Mouse (Mus musculus) kidney, postnatal 0 days (tissue): ENCODE results near the gene Zfp493. TPM values are rescaled to one million over a fixed set of nuclear protein-coding genes. Genes with fewer than 3 reads are reported as not detected.
"Not testable (repeated sequence)": the region's sequence is repeated elsewhere in the genome, so short reads cannot be mapped to it uniquely, and the experiment has no call there.

ENCODE experiments used
- ATAC-seq: fragments of 200-750 bp; cut with Nextera tagmentation; replicated peaks from 2 replicates; pipeline ENCODE4 v1.8.0; 2017; ENCODE audit warnings: low read depth, moderate number of reproducible peaks, moderate TSS enrichment, moderate library complexity; ENCODE audit not compliant: low FRiP score
- DNase-seq: peaks from one replicate; pipeline ENCODE4 v3.0.0-alpha.2; 2016; ENCODE audit warnings: low spot score
- H3K27ac ChIP-seq: fragments of 300-500 bp; sonication (generic); 2 replicates; pipeline ENCODE4 v1.5.1; 2014; ENCODE audit warnings: mild to moderate bottlenecking
- H3K27me3 ChIP-seq: fragments of 300-500 bp; sonication (generic); 2 replicates; pipeline ENCODE4 v1.6.1; 2014; ENCODE audit warnings: low read length, mixed read lengths; ENCODE audit not compliant: insufficient read depth
- H3K36me3 ChIP-seq: fragments of 300-500 bp; sonication (generic); 2 replicates; pipeline ENCODE4 v1.6.1; 2014; ENCODE audit warnings: low read length, mixed read lengths; ENCODE audit not compliant: insufficient read depth
- H3K4me1 ChIP-seq: fragments of 300-500 bp; sonication (generic); replicated peaks from 2 replicates; pipeline ENCODE4 v1.6.1; 2014; ENCODE audit warnings: antibody characterized with exemption, low read length, mixed read lengths; ENCODE audit not compliant: insufficient read depth
- H3K4me2 ChIP-seq: fragments of 300-500 bp; sonication (generic); 2 replicates; pipeline ENCODE4 v1.6.1; 2014; ENCODE audit warnings: mild to moderate bottlenecking, low read length, moderate library complexity, mixed read lengths
- H3K4me3 ChIP-seq: fragments of 300-500 bp; sonication (generic); replicated peaks from 2 replicates; pipeline ENCODE4 v1.5.1; 2014; ENCODE audit warnings: low read depth, low read length
- H3K9ac ChIP-seq: fragments of 300-500 bp; sonication (generic); 2 replicates; pipeline ENCODE4 v1.6.1; 2014; ENCODE audit warnings: low read depth, low read length
- H3K9me3 ChIP-seq: fragments of 300-500 bp; sonication (generic); replicated peaks from 2 replicates; pipeline ENCODE4 v1.6.1; 2016; ENCODE audit warnings: low read length, inconsistent platforms, mixed read lengths
- CTCF ChIP-seq: IDR thresholded peaks from 2 replicates; pipeline ENCODE4 v1.5.1; 2016; ENCODE audit warnings: antibody characterized with exemption, low read depth, mild to moderate bottlenecking, moderate library complexity
- WGBS: fragments of 180-500 bp; shearing (Covaris S2); extraction: QIAGEN DNeasy Blood & Tissue Kit; methylation state at CpG from one replicate; pipeline ENCODE4 v1.1.7; 2014; 5-methylcytosine and 5-hydroxymethylcytosine counted together
- polyA plus RNA-seq: library from polyadenylated mRNA; unstranded; fragments of >200 nt; fragmentation: Nextera tagmentation; extraction: Ambion mirVana; gene quantifications from 2 replicates; pipeline ENCODE4 v1.2.1, GENCODE M21; 2015

The Zfp493 gene
- polyA plus RNA-seq, 1 experiment from 2014 or later = 1.6 TPM

DNA sequence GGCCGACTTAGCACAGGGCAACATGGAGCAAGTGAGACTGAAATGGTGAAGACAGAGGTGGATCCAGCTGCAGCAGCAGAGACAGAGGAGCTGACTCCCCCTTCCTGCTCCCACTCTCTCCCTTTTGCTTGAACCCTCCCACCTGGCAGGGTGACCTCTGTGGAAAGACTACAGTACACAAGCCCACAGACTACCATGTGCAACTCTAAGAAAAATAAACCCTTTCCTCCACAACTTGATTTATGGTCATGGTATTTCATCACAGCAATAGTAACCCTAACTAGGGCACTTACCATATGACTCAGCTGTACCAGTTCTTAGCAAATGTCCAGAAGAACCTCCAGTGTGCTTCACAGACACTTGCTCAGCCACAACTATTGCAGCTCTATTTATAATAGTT, 19.5 kb upstream of the Zfp493 start:
- Histone ChIP-seq H3K4me2 (no peak overlapping the region), H3K9me3 (no peaks in the 10 kb centered on the region), H3K27me3 (no peaks in the 10 kb centered on the region), H3K4me1 (no peaks in the 10 kb centered on the region), H3K27ac (no peak overlapping the region), H3K36me3 (no peaks in the 10 kb centered on the region), H3K9ac (no peak overlapping the region), H3K4me3 (no peak overlapping the region)
- ATAC-seq = no peak
- no peak for TF ChIP-seq CTCF
- no peak for DNase-seq
- 61% methylated on average over 1 of the region's 1 CpGs for WGBS

DNA sequence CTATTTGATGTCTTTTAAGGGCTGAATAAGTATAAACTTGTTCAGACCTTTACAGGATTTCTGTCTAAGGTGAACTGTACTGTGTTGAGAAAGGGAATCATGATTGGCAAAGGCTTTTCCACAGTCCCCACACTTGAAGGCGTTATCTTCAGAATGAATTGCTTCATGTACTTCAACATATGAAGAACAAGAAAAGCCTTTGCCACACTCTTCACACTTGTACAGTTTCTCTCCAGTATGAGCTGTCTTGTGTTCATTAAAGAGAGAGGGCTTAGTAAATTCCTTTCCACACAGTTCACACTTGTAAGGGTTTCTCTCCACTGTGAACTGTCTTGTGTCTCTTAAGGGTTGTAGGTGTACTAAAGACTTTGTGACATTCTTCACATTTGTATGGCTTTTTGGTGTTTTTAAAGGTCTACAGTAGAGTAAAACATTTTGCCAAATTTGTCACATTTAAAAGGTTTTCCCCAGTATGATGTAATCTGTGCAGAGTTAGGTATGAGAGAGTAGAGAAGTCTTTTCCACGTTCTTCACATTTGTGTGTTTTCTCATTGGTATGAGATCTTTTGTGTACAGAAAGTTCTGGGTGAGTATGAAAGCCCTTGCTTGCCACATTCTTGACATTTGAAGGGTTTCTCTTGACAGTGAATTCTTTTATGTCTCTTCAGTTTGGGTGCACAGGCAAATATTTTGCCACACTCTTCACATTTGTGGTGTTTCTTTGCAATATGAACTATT, 16.3 kb upstream of the Zfp493 start:
- Histone ChIP-seq H3K4me1 (no peaks in the 10 kb centered on the region), H3K36me3 (no peaks in the 10 kb centered on the region), H3K9ac (no peak overlapping the region), H3K4me2 (no peak overlapping the region), H3K4me3 (no peak overlapping the region), H3K27me3 (no peaks in the 10 kb centered on the region), H3K9me3 (no peaks in the 10 kb centered on the region), H3K27ac (no peak overlapping the region)
- DNase-seq (no peak), ATAC-seq (no peak)
- WGBS = 82% methylated on average over 2 of the region's 2 CpGs
- TF ChIP-seq CTCF = no peak

DNA sequence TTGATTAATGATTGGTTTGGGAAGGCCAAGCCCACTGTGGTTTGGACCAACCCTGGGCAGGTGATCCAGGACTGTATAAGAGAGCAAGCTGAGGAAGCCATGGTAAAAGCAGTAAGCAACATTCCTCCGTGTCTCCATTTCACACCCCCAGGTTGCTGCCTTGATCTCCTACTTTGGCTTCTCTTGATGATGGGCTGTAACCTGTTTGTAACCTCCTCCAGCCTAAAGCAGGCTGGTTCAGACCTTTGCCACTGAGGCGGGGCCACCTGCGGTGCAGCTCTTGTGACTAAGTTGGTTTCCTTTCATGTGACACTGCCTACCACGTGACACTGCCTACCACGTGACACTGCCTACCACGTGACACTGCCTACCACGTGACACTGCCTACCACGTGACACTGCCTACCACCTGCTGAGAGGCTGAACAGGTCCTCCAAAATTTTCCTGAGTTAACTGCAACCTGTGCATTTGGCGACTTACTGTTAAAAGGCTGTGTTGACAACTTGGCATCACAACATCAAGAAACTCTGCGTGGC, 12.5 kb downstream of the Zfp493 start:
- 91% methylated on average over 10 of the region's 10 CpGs for WGBS
- DNase-seq (no peak), ATAC-seq (no peak)
- H3K36me3 ChIP-seq = no peaks in the 10 kb centered on the region
- H3K27me3 ChIP-seq = no peaks in the 10 kb centered on the region
- no peak overlapping the region for H3K4me2 ChIP-seq
- no peak overlapping the region for H3K9ac ChIP-seq
- H3K9me3 ChIP-seq = no peaks in the 10 kb centered on the region
- TF ChIP-seq CTCF = no peak
- H3K4me1 ChIP-seq = no peaks in the 10 kb centered on the region
- no peak overlapping the region for H3K4me3 ChIP-seq
- H3K27ac ChIP-seq = no peak overlapping the region

DNA sequence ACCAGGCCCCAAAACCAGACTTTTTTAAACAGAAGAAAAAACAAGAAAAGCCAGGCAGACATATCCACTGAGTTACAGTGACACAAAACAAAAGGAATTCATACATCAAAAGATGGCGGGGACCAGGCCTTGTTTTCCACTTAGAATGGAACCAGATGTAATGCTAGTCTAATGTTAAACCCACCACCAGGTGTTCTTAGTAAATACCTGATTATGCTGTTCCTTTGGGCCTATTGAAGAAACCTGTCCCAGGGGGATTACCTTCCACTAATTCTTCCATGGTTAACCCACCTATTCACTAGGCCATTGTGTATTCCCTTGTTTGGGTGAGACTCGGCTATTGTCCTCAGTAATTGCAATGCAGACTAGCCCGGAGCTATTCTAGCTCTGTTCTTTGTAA, 19.1 kb downstream of the Zfp493 start:
- no peak overlapping the region for H3K4me3 ChIP-seq
- H3K36me3 ChIP-seq = no peaks in the 10 kb centered on the region
- TF ChIP-seq CTCF = no peak
- H3K9me3 ChIP-seq = no peaks in the 10 kb centered on the region
- no peaks in the 10 kb centered on the region for H3K4me1 ChIP-seq
- H3K9ac ChIP-seq = no peak overlapping the region
- 89% methylated on average over 3 of the region's 3 CpGs for WGBS
- H3K4me2 ChIP-seq = no peak overlapping the region
- ATAC-seq (no peak), DNase-seq (no peak)
- no peak overlapping the region for H3K27ac ChIP-seq
- H3K27me3 ChIP-seq = no peaks in the 10 kb centered on the region

DNA sequence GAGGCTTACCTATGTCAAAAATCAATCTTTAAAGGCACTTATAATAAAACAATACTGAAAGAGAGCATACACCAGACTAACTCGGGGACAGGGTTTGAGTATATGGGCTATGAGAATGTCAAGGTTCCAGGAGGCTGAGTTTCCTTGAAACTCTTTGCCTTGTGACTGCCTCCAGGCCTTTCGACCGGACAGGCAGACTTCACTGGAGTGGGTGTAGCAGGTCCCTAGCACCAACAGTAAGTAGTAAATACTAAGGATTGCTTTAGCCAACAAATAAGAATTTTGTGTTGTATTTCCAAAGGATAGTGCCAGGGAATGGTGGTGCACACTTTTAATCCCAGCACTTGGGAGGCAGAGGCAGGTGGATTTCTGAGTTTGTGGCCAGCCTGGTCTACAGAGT, 19.7 kb downstream of the Zfp493 start:
- 86% methylated on average over 3 of the region's 3 CpGs for WGBS
- not testable (repeated sequence) for H3K36me3 ChIP-seq, DNase-seq, H3K4me1 ChIP-seq, H3K4me3 ChIP-seq, H3K9me3 ChIP-seq, ATAC-seq, H3K27ac ChIP-seq, H3K27me3 ChIP-seq, H3K4me2 ChIP-seq, H3K9ac ChIP-seq

DNA sequence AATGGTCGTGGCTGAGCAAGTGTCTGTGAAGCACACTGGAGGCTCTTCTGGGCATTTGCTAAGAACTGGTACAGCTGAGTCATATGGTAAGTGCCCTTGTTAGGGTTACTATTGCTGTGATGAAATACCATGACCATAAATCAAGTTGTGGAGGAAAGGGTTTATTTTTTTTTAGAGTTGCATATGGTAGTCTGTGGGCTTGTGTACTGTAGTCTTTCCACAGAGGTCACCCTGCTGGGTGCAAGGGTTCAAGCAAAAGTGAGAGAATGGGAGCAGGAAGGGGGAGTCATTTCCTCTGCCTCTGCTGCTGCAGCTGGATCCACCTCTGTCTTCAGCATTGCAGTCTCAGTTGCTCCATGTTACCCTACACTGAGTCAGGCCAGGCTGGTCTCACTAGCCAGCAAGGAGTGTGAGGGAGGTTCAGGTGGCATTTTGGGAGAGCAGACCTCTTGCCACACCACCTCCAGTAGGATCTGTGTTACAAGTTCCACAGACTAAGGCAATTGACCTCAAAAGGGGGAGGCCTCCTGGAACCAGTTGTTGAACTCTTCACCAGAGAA, 32.2 kb downstream of the Zfp493 start:
- ATAC-seq (no peak), DNase-seq (no peak)
- no peaks in the 10 kb centered on the region for H3K9me3 ChIP-seq
- H3K9ac ChIP-seq = no peak overlapping the region
- H3K27ac ChIP-seq = no peak overlapping the region
- TF ChIP-seq CTCF = no peak
- no peaks in the 10 kb centered on the region for H3K36me3 ChIP-seq
- no peaks in the 10 kb centered on the region for H3K4me1 ChIP-seq
- WGBS = 47% methylated on average over 1 of the region's 1 CpGs
- H3K27me3 ChIP-seq = no peaks in the 10 kb centered on the region
- no peak overlapping the region for H3K4me2 ChIP-seq
- no peak overlapping the region for H3K4me3 ChIP-seq
